Mouse (Mus musculus): ENCODE measurements around the gene Cd300lb. TPM values are rescaled to one million over a fixed set of nuclear protein-coding genes. Genes with fewer than 3 reads are reported as not detected.

The Cd300lb gene
- total RNA-seq, 2 experiments from 2014 or later: 15.6 to 18.8 TPM

DNA sequence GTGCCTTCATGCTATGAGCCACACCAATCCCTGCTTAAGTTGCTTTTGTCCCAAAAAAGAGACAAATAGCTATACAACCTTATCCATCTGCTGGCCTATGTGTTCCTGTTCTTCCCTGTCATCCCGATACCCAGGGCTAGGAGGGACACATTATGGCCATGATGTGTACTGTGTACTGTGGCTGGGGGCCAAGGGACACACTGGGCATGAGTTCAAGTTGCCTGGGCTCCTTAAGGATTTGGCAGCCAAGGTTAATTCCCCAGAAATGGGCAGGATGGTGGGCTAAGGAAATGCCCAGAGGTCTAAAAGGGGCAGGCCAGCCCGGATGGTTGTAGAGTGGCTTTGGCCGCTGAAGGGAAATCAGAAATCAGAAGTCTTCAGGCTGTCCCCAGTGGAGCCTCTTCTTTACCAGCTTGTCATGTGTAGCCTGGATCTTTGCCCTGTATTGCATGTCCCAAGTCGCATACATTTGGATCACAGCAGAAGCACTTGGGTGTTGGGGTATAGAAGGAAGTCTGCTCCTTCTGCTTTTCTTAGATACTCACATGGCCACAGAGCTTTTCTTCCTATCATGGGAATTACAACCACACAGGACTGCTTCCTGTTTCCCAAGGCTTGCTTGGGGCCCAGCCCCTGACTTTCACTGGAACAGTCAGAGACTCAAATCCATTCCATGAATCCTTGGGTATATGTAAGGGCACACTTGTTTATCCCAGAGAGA is 49.6 kb downstream of the Cd300lb start:
- peak; percentile 67 for ATAC-seq (replicated peaks; ENCODE audit: poor library complexity)

DNA sequence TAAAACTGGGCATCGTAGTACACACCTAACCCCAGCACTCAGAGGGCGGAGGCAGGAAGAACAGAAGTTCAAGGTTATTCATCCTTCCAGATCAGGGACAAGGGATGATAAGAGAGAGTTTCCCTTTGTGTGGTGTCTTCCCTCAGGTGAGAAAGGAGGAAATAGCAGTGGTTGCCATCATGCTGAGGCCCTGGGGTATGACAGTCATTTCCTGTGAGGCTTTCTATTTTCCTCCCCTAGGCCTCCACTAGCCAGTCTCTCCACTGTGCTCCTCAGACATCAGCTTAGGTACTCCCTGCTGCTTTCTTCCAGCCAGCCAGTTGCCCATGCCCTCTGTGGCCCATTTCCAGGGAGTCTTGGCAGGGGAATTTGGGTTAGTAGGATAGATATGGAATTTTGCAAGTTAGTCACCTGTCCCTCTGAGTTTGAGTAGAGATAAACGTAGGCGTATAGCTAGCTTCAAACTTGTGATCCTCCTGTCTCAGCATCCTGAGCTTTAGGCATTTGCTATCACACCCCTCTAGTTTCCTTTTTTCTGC is 50.9 kb downstream of the Cd300lb start:
- no peak for ATAC-seq (replicated peaks; ENCODE audit: poor library complexity)

DNA sequence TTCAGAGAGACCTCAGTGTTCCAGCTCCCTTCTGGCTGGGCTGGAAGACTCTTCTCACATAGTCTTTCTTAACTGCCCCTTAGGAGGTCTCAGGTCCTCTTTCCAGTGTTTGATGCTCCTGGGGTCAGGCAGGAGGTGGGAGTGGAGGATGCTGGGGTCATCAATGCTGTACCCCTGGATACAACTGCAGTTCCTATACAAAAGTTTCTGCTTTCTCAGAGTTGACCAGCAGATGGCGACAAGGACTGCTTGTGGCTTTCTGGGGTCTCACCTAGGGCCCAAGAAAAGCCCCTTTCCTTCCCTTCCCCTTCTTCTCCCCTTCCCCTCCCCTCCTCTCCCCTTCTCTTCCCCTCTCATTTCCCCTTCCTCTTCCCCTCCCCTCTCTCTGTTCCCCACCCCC is 53.6 kb downstream of the Cd300lb start:
- ATAC-seq (replicated peaks; ENCODE audit: poor library complexity): peak; percentile 44

DNA sequence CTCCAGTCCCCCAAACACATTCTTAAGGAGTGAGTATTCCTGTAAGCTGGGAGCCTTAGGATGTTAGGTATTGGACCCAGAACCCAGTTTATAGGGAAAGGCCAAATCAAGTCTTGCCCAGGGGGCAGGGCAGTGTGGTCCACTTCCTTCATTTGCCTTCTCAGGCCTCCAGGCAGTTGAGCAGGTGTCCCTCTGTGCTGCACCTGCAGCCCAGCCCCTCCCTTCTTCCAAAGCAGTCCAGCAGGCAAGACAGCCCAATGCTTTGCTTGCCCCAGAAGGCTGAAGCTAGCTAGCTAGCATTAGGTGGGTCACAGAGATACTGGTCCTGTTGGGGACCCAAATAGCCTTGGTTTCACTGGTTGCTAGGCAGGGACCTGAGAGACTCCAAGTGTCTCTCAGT is 54.0 kb downstream of the Cd300lb start:
- ATAC-seq (replicated peaks; ENCODE audit: poor library complexity): no peak

DNA sequence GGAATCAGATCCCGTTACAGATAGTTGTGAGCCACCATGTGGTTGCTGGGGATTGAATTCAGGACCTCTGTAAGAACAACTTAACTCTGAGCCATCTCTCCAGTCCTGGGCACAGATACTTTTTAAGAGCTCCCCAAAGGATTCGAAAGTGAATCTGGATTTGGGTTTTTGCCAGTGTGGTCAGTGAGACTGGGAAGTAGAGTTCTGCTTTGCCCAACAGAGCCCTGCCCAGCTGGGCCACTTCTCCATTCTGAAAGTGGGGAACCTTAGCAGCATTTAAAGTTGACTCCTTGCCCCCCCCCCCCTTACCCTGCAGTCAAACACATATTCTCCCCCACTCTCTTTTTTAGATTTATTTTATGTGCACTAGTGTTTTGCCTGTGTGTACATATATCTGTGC is 54.5 kb downstream of the Cd300lb start:
- ATAC-seq (replicated peaks; ENCODE audit: poor library complexity): peak; percentile 76

DNA sequence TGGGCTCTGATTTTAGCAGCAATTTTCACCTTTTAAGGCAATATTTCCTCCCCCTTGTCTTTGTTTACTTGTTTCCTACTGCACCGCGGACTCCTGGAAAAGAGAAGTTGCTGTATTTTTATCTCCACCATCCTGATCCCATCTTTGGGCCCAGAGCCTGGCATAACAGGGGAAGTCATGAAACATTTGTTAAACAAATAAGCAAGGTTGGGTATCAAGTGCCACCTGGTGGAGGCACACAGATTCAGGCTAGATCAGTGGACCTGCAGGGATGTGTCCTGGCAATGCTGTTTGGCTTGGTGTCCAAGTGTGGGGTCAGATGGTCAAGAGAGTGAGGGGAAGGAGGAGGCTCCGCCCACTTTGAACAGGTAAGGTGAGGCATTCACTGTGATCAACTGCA is 57.0 kb downstream of the Cd300lb start:
- ATAC-seq (replicated peaks; ENCODE audit: poor library complexity): 0 out of 2 replicates have a peak, but pooled peaks have one; percentile 29

DNA sequence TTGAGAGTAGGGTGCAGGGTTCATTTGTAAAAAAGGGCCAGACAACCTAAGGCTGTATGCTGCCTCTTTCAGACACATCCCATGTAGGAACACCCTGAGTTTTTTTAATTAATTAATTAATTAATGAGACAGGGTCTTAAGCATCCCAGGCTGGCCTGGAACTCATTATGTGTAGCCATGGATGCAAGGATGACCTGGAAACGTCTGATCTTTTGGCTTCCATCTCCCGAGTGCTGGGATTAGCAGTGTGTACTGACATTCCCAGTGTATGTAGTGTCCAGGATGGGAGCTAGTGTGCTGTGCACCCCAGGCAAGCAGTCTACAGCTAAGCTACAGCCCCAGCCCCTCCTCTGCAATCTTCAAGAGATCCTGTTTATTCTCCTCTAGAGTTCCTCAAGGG is 57.6 kb downstream of the Cd300lb start:
- ATAC-seq (replicated peaks; ENCODE audit: poor library complexity): no peak

DNA sequence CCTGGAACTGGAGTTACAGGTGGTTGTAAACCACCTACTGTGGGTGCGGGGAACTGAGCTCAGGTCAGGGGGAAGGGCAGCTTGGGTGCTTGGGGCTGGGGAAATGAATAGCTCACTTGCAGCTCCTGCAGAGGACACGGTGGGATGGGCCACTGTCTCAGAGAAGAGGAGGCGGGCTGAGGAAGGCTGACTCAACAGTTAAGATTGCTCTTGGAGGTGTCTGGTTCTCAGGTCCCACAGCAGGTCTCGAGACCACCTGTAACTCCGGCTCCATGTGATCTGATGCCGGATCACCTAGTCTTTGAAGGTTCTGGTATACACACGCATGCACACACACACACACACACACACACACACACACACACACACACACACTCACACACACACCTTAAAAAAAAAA is 58.0 kb downstream of the Cd300lb start:
- no peak for ATAC-seq (replicated peaks; ENCODE audit: poor library complexity)

DNA sequence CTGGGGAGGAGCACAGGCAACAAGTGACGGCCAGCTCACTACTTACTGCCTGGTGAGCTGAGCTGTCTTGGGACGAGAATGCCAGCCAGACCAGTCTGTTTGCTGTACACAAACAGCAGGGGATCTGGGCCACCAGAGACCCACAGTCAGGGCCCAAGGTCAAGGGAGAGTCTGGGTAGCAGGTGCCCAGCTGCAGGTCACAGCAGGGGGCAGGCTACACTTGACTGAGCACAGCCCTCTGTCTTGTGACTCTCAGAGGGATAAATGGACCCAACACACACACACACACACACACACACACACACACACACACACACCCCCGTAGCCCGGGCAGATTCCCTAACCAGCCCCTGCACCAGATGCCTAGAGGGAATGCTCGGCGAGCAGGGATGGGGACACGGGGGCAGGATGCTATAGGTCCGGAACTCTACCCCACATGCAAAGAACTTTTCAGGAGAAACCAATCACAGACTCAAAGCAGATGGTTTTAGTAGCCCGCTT is 58.8 kb downstream of the Cd300lb start:
- no peak for ATAC-seq (replicated peaks; ENCODE audit: poor library complexity)

DNA sequence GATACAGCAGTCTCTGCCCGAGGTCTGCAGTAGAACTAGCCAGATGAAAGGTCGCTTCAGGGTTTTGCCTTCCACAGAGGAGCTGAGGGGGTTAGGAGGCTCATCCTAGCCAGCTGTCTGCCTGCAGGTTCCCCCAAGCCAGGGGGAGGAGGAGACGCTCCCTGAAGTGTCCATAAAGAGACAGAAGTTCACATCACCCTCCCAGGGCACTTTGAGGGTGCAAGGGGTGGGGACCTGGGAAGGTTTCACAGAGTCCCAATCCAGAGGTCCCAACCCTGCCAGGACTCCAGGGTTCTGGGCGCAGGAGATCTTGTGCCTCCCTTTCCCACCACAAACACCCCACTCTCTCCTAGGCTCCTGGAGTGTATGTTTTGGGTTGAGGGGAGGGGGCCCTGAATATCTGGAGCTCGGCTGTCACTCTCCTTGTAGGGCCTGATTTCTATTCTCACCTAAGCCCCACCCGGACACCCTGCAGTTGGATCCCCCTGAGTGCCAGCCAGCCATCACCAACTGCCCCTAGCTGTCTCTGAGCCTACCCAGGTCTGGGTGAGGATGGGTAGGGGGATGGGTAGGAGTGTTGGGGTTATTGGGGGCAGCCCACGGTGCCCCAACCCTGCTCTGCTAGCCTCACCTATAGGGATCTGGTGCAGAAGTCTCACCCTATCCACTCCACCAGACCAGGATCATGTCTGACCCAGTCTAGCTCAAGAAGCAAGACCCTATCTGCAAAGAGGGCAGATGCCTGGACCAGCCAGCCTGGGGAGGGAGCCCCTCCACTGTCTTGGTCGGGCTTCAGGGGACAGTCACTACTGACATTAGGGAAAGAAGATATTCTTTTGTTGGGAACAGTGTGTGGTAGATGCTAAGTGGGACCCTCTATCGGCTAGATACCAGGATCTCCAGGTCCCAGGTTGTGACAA is 59.7 kb downstream of the Cd300lb start:
- ATAC-seq (replicated peaks; ENCODE audit: poor library complexity): no peak

DNA sequence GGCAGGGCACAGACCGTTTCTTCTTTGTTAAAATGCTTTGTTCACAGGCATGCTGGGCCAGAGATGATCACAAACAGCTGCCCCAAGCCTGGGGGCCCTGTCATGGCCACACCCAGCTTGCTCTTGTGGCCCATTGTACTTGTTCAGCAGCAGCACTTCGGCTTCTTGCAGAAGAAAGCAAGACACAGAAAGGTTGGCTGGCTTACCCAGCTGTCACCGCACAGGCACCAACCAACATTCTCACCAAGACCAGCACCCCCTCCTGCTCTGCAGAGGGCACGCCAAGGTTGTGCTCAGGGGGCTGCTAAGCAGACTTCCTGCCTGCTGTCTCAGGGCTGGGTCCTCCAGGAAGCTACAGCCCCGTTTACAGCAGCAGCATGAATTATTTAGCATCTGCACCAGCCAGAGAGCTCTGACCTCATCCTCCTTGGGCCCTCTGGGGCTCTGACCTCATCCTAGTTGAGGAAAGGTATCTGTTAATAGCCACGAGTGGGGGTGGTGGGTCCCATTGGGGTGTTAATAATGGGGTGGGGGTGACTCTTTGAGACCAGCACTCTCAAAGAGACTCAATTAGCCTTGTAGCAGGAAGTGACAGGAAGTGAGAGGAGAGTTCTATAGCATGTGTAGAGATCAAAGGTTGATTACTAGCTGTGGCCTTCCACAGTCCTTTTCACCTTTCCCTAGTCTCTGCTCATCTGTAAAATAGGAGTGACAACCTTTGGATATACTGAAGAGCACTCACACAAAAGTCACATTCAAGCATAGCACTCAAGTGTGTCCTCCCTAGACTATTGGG is 61.0 kb downstream of the Cd300lb start:
- ATAC-seq (replicated peaks; ENCODE audit: poor library complexity): no peak

Other genes with a start within 250 kb of the Cd300lb start
- not detected in 2 replicates for gene Dnaic2, start 207.0 kb downstream of the Cd300lb start, total RNA-seq (2015)
- not detected in 2 replicates for gene Dnaic2, start 207.0 kb downstream of the Cd300lb start, total RNA-seq (2017)
- not detected in 2 replicates for gene Kif19a, start 169.0 kb downstream of the Cd300lb start, total RNA-seq (2015)
- gene Kif19a, start 169.0 kb downstream of the Cd300lb start, total RNA-seq (2017): not detected in 2 replicates
- not detected in 2 replicates for gene Btbd17, start 138.4 kb downstream of the Cd300lb start, total RNA-seq (2015)
- not detected in 2 replicates for gene Btbd17, start 138.4 kb downstream of the Cd300lb start, total RNA-seq (2017)
- gene Gpr142, start 135.5 kb downstream of the Cd300lb start, total RNA-seq (2015): not detected in 2 replicates
- gene Gpr142, start 135.5 kb downstream of the Cd300lb start, total RNA-seq (2017): not detected in 2 replicates
- gene Gprc5c, start 83.2 kb downstream of the Cd300lb start, total RNA-seq (2015): not detected in 2 replicates
- gene Gprc5c, start 83.2 kb downstream of the Cd300lb start, total RNA-seq (2017): 0.67 TPM in 1 of 2 replicates, not detected in the other
- 7.7 and 8.9 TPM in 2 replicates for gene Cd300a, start 44.3 kb downstream of the Cd300lb start, total RNA-seq (2015)
- gene Cd300a, start 44.3 kb downstream of the Cd300lb start, total RNA-seq (2017): 14.2 and 29.7 TPM in 2 replicates
- 0.39 and 1.8 TPM in 2 replicates for gene Cd300c, start 34.8 kb upstream of the Cd300lb start, total RNA-seq (2015)
- gene Cd300c, start 34.8 kb upstream of the Cd300lb start, total RNA-seq (2017): not detected in 2 replicates
- 1.1 and 1.3 TPM in 2 replicates for gene Cd300ld, start 55.5 kb upstream of the Cd300lb start, total RNA-seq (2015)
- 0.51 and 0.67 TPM in 2 replicates for gene Cd300ld, start 55.5 kb upstream of the Cd300lb start, total RNA-seq (2017)
- gene Cd300c2, start 67.5 kb upstream of the Cd300lb start, total RNA-seq (2015): 2.5 and 3.8 TPM in 2 replicates
- 1.00 and 2.0 TPM in 2 replicates for gene Cd300c2, start 67.5 kb upstream of the Cd300lb start, total RNA-seq (2017)
- 0.54 and 0.72 TPM in 2 replicates for gene Cd300ld2, start 81.8 kb upstream of the Cd300lb start, total RNA-seq (2015)
- gene Cd300ld2, start 81.8 kb upstream of the Cd300lb start, total RNA-seq (2017): not detected in 2 replicates
- 0.22 TPM in 1 of 2 replicates, not detected in the other for gene Cd300ld4, start 92.6 kb upstream of the Cd300lb start, total RNA-seq (2015)
- not detected in 2 replicates for gene Cd300ld4, start 92.6 kb upstream of the Cd300lb start, total RNA-seq (2017)
- gene Cd300ld5, start 103.4 kb upstream of the Cd300lb start, total RNA-seq (2015): 0.22 TPM in 1 of 2 replicates, not detected in the other
- gene Cd300ld5, start 103.4 kb upstream of the Cd300lb start, total RNA-seq (2017): not detected in 2 replicates
- 0.22 and 0.47 TPM in 2 replicates for gene Cd300ld3, start 114.0 kb upstream of the Cd300lb start, total RNA-seq (2015)
- gene Cd300ld3, start 114.0 kb upstream of the Cd300lb start, total RNA-seq (2017): 0.78 TPM in 1 of 2 replicates, not detected in the other
- gene Cd300e, start 127.8 kb upstream of the Cd300lb start, total RNA-seq (2015): 0.17 and 0.42 TPM in 2 replicates
- gene Cd300e, start 127.8 kb upstream of the Cd300lb start, total RNA-seq (2017): 0.10 and 0.25 TPM in 2 replicates
- gene Rab37, start 157.0 kb upstream of the Cd300lb start, total RNA-seq (2015): 4.6 and 9.6 TPM in 2 replicates
- gene Rab37, start 157.0 kb upstream of the Cd300lb start, total RNA-seq (2017): 8.5 and 13.9 TPM in 2 replicates
- gene Cd300lf, start 199.6 kb upstream of the Cd300lb start, total RNA-seq (2015): 2.1 and 2.3 TPM in 2 replicates
- gene Cd300lf, start 199.6 kb upstream of the Cd300lb start, total RNA-seq (2017): 1.6 and 1.8 TPM in 2 replicates
- gene Slc9a3r1, start 229.0 kb upstream of the Cd300lb start, total RNA-seq (2015): 51.4 TPM in 2 replicates
- 44.7 and 49.4 TPM in 2 replicates for gene Slc9a3r1, start 229.0 kb upstream of the Cd300lb start, total RNA-seq (2017)

All from megakaryocyte progenitor cell, adult 5-6 weeks (primary cell).